Comparison of ENCODE assay signal across 7 mouse cellular contexts in the genomic region with DNA sequence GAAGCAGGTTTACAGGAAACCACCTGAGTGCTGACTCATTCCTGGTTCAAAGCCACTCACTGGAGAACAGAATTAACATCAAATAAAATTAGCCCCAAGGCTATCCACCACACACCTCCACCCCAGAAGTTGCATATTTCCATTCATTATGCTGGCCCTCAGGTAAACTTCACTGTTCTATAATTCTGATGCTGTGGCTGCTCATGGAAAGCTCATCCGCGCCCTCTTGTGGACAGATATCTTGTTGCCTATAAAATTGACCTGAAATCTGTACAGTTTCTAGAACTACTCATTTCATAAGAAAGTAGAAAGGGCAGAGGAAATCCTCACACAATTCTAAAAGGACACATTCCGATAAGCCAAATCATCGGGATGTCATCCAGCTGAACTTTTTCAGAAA. TPM values are rescaled to one million over a fixed set of nuclear protein-coding genes. Genes with fewer than 3 reads are reported as not detected.
DNase-seq lines count a peak whose midpoint lies in the region; ATAC-seq and TF ChIP-seq lines count a peak whose summit lies in the region.

No protein-coding gene starts in this region.

- H3K27me3 ChIP-seq in neural tube, embryonic 15.5 days (replicated peaks), result no peaks in the 10 kb centered on the region
- no peaks in the 10 kb centered on the region for H3K27me3 ChIP-seq in kidney, postnatal 0 days (ENCODE audit: insufficient read depth, low read length)
- no peaks in the 10 kb centered on the region for H3K27me3 ChIP-seq in liver, embryonic 13.5 days

- no peaks in the 10 kb centered on the region for H3K4me1 ChIP-seq in neural tube, embryonic 15.5 days
- H3K4me1 ChIP-seq in kidney, postnatal 0 days (replicated peaks; ENCODE audit: insufficient read depth, low read length), result no peaks in the 10 kb centered on the region
- no peaks in the 10 kb centered on the region for H3K4me1 ChIP-seq in liver, embryonic 13.5 days (replicated peaks)

- H3K9me3 ChIP-seq in neural tube, embryonic 15.5 days (replicated peaks), result no peaks in the 10 kb centered on the region
- H3K9me3 ChIP-seq in kidney, postnatal 0 days (replicated peaks; ENCODE audit: low read length), result no peaks in the 10 kb centered on the region
- H3K9me3 ChIP-seq in liver, embryonic 13.5 days (replicated peaks), result no peaks in the 10 kb centered on the region; the same call in 1 of the 2 replicates

- H3K36me3 ChIP-seq in neural tube, embryonic 15.5 days, result no peaks in the 10 kb centered on the region
- no peaks in the 10 kb centered on the region for H3K36me3 ChIP-seq in kidney, postnatal 0 days (ENCODE audit: insufficient read depth, low read length)
- H3K36me3 ChIP-seq in liver, embryonic 13.5 days, result no peaks in the 10 kb centered on the region

- DNase-seq in neural tube, embryonic 10.5 days (ENCODE audit: extremely low spot score, low spot score), result peak; percentile 52
- peak; percentile 37 for DNase-seq in adrenal gland, adult 8-10 months
- peak; percentile 46 for DNase-seq in embryo, embryonic 9.5 days (ENCODE audit: extremely low spot score)
- DNase-seq in kidney, postnatal 0 days (ENCODE audit: low spot score), result peak; percentile 85
- DNase-seq in liver, embryonic 13.5 days, result peak; percentile 29
- DNase-seq in right cerebral cortex, postnatal 10 days (ENCODE audit: low spot score in 2 of 2), result peak; percentile 68 to 78

- H3K9ac ChIP-seq in neural tube, embryonic 15.5 days (replicated peaks), result no peak overlapping the region
- H3K9ac ChIP-seq in kidney, postnatal 0 days (ENCODE audit: low read depth, low read length), result no peak overlapping the region
- H3K9ac ChIP-seq in liver, embryonic 13.5 days, result no peak overlapping the region

- peak; percentile 93 for TF ChIP-seq CTCF in kidney, postnatal 0 days (IDR thresholded peaks at IDR 0.05; ENCODE audit: low read depth)

- no peak for ATAC-seq in neural tube, embryonic 15.5 days (ENCODE audit: low FRiP score)
- ATAC-seq in kidney, postnatal 0 days (replicated peaks; ENCODE audit: low FRiP score, low read depth), result no peak
- ATAC-seq in liver, embryonic 13.5 days (ENCODE audit: low read depth), result no peak

- H3K4me2 ChIP-seq in neural tube, embryonic 15.5 days, result no peak overlapping the region
- H3K4me2 ChIP-seq in kidney, postnatal 0 days (ENCODE audit: low read length), result no peak overlapping the region
- no peak overlapping the region for H3K4me2 ChIP-seq in liver, embryonic 13.5 days

- no peak overlapping the region for H3K4me3 ChIP-seq in neural tube, embryonic 15.5 days (replicated peaks)
- no peak overlapping the region for H3K4me3 ChIP-seq in kidney, postnatal 0 days (replicated peaks; ENCODE audit: low read depth, low read length)
- no peak overlapping the region for H3K4me3 ChIP-seq in liver, embryonic 13.5 days (replicated peaks)

- 24% methylated on average over 4 of the region's 4 CpGs for WGBS in neural tube, embryonic 15.5 days
- 17% methylated on average over 4 of the region's 4 CpGs for WGBS in kidney, postnatal 0 days
- 11% methylated on average over 4 of the region's 4 CpGs for WGBS in liver, embryonic 13.5 days (ENCODE audit: insufficient replicate concordance)

- H3K27ac ChIP-seq in neural tube, embryonic 15.5 days (replicated peaks), result no peak overlapping the region
- H3K27ac ChIP-seq in kidney, postnatal 0 days, result no peak overlapping the region
- H3K27ac ChIP-seq in liver, embryonic 13.5 days, result no peak overlapping the region

RNA-seq across cellular contexts. Expression of a gene that starts 6.4 kb away (rescaled TPM):
- 380 and 437 TPM in 2 replicates for polyA plus RNA-seq in neural tube, embryonic 15.5 days (2015; fragmentation: Nextera tagmentation; extraction: Ambion mirVana)
- 100 to 1,000 TPM; 151 to 218 (median 179) TPM for total RNA-seq in adrenal gland, adult 8-10 months (2022)
- 524 and 542 TPM in 2 replicates for polyA plus RNA-seq in kidney, postnatal 0 days (2015; fragmentation: Nextera tagmentation; extraction: Ambion mirVana)
- 197 and 202 TPM in 2 replicates for polyA plus RNA-seq in liver, embryonic 13.5 days (2015; fragmentation: Nextera tagmentation; extraction: Ambion mirVana)

RNA-seq across cellular contexts. Expression of a gene that starts 15.9 kb away (rescaled TPM):
- 30.0 and 32.4 TPM in 2 replicates for polyA plus RNA-seq in neural tube, embryonic 15.5 days (2015; fragmentation: Nextera tagmentation; extraction: Ambion mirVana)
- 10 to 100 TPM; 29.0 to 30.4 (median 29.9) TPM for total RNA-seq in adrenal gland, adult 8-10 months (2022)
- polyA plus RNA-seq in kidney, postnatal 0 days (2015; fragmentation: Nextera tagmentation; extraction: Ambion mirVana), result 30.8 and 35.5 TPM in 2 replicates
- 18.3 and 21.4 TPM in 2 replicates for polyA plus RNA-seq in liver, embryonic 13.5 days (2015; fragmentation: Nextera tagmentation; extraction: Ambion mirVana)

RNA-seq across cellular contexts. Expression of a gene that starts 16.2 kb away (rescaled TPM):
- 18.6 and 18.9 TPM in 2 replicates for polyA plus RNA-seq in neural tube, embryonic 15.5 days (2015; fragmentation: Nextera tagmentation; extraction: Ambion mirVana)
- total RNA-seq in adrenal gland, adult 8-10 months (2022), result 10 to 100 TPM; 39.1 to 77.7 (median 55.6) TPM
- polyA plus RNA-seq in kidney, postnatal 0 days (2015; fragmentation: Nextera tagmentation; extraction: Ambion mirVana), result 54.9 and 62.9 TPM in 2 replicates
- polyA plus RNA-seq in liver, embryonic 13.5 days (2015; fragmentation: Nextera tagmentation; extraction: Ambion mirVana), result 20.3 and 26.5 TPM in 2 replicates

RNA-seq across cellular contexts. Expression of a gene that starts 46.0 kb away (rescaled TPM):
- polyA plus RNA-seq in neural tube, embryonic 15.5 days (2015; fragmentation: Nextera tagmentation; extraction: Ambion mirVana), result 4.5 and 8.9 TPM in 2 replicates
- 10 to 100 TPM; 34.0 to 40.5 (median 37.5) TPM for total RNA-seq in adrenal gland, adult 8-10 months (2022)
- polyA plus RNA-seq in kidney, postnatal 0 days (2015; fragmentation: Nextera tagmentation; extraction: Ambion mirVana), result 11.9 and 14.0 TPM in 2 replicates
- 2.8 and 3.6 TPM in 2 replicates for polyA plus RNA-seq in liver, embryonic 13.5 days (2015; fragmentation: Nextera tagmentation; extraction: Ambion mirVana)

Comparison
In these comparisons a context has a peak if more than half of its experiments do, and no peak if none do; other contexts are left out.
1. DNase-seq: peak in every context shown above with its lines; median percentile 85 in kidney, postnatal 0 days; 73 in right cerebral cortex, postnatal 10 days; 52 in neural tube, embryonic 10.5 days; 46 in embryo, embryonic 9.5 days; 37 in adrenal gland, adult 8-10 months; 29 in liver, embryonic 13.5 days.